Mouse (Mus musculus) stomach, embryonic 16.5 days (tissue): ENCODE results near the gene Sash1. TPM values are rescaled to one million over a fixed set of nuclear protein-coding genes. Genes with fewer than 3 reads are reported as not detected.

Experiments
- ATAC-seq: fragments of 200-750 bp; cut with Nextera tagmentation; 2 replicates; pipeline ENCODE4 v1.8.0; 2017; ENCODE audit warnings: moderate number of reproducible peaks, moderate TSS enrichment; ENCODE audit not compliant: insufficient read depth, low FRiP score
- H3K27ac ChIP-seq: fragments of 300-500 bp; sonication (generic); 2 replicates; pipeline ENCODE4 v1.5.1; 2014; ENCODE audit warnings: low read length
- H3K27me3 ChIP-seq: fragments of 300-500 bp; sonication (generic); 2 replicates; pipeline ENCODE4 v1.6.1; 2014; ENCODE audit warnings: low read length, control low read depth, mixed read lengths; ENCODE audit not compliant: control insufficient read depth, insufficient read depth
- H3K36me3 ChIP-seq: fragments of 300-500 bp; sonication (generic); 2 replicates; pipeline ENCODE4 v1.6.1; 2014; ENCODE audit warnings: low read length; ENCODE audit not compliant: control insufficient read depth, insufficient read depth
- H3K4me1 ChIP-seq: fragments of 300-500 bp; sonication (generic); 2 replicates; pipeline ENCODE4 v1.6.1; 2014; ENCODE audit warnings: low read length, control low read depth, mixed read lengths; ENCODE audit not compliant: control insufficient read depth, insufficient read depth
- H3K4me2 ChIP-seq: fragments of 300-500 bp; sonication (generic); 2 replicates; pipeline ENCODE4 v1.6.1; 2014; ENCODE audit warnings: low read depth, low read length, mixed read lengths
- H3K4me3 ChIP-seq: fragments of 300-500 bp; sonication (generic); replicated peaks from 2 replicates; pipeline ENCODE4 v1.5.1; 2014; ENCODE audit warnings: mild to moderate bottlenecking, low read length
- H3K9ac ChIP-seq: fragments of 300-500 bp; sonication (generic); 2 replicates; pipeline ENCODE4 v1.6.1; 2014; ENCODE audit warnings: low read length
- H3K9me3 ChIP-seq: fragments of 300-500 bp; sonication (generic); replicated peaks from 2 replicates; pipeline ENCODE4 v1.6.1; 2016; ENCODE audit warnings: low read length, control low read depth; ENCODE audit not compliant: control insufficient read depth
- WGBS: fragments of 180-500 bp; shearing (Covaris S2); extraction: QIAGEN DNeasy Blood & Tissue Kit; methylation state at CpG from one replicate; pipeline ENCODE4 v1.1.7; 2014; 5-methylcytosine and 5-hydroxymethylcytosine counted together
- polyA plus RNA-seq: library from polyadenylated mRNA; unstranded; fragments of >200 nt; fragmentation: Nextera tagmentation; extraction: Ambion mirVana; gene quantifications from 2 replicates; pipeline ENCODE4 v1.2.1, GENCODE M21; 2015

Gene Sash1
- polyA plus RNA-seq, 1 experiment from 2014 or later, result 2.9 TPM

- H3K4me2 ChIP-seq, result no peak overlapping the region
- ATAC-seq, result no peak
- 71% methylated on average over 6 of the region's 6 CpGs for WGBS
Measured at GRCm38 (mm10) chr10:8682341-8682740, 203.5 kb downstream of the Sash1 start.

GRCm38 (mm10) chr10:8676722-8677121 is 209.1 kb downstream of the Sash1 start:
- WGBS, result 63% methylated on average over 5 of the region's 5 CpGs
- no peak overlapping the region for H3K4me3 ChIP-seq
- no peak for ATAC-seq

More at GRCm38 (mm10) chr10:8682341-8682740, 203.5 kb downstream of the Sash1 start:
- Histone ChIP-seq H3K36me3 (no peaks in the 10 kb centered on the region), H3K27me3 (no peaks in the 10 kb centered on the region), H3K4me1 (no peaks in the 10 kb centered on the region), H3K4me3 (no peak overlapping the region), H3K27ac (no peak overlapping the region), H3K9me3 (0 out of 2 replicates have a peak, but pooled peaks cover 5% of the 10 kb centered on the region), H3K9ac (no peak overlapping the region)

More at GRCm38 (mm10) chr10:8676722-8677121, 209.1 kb downstream of the Sash1 start:
- no peak overlapping the region for H3K4me2 ChIP-seq
- H3K27ac ChIP-seq, result no peak overlapping the region
- no peaks in the 10 kb centered on the region for H3K36me3 ChIP-seq
- H3K27me3 ChIP-seq, result no peaks in the 10 kb centered on the region
- no peaks in the 10 kb centered on the region for H3K4me1 ChIP-seq
- no peaks in the 10 kb centered on the region for H3K9me3 ChIP-seq
- no peak overlapping the region for H3K9ac ChIP-seq
